Mouse (Mus musculus): ENCODE results near the gene Dusp14. TPM values are rescaled to one million over a fixed set of nuclear protein-coding genes. Genes with fewer than 3 reads are reported as not detected.

Dusp14 gene
- polyA plus RNA-seq, 1 experiment from 2014 or later = 22.9 TPM

DNA sequence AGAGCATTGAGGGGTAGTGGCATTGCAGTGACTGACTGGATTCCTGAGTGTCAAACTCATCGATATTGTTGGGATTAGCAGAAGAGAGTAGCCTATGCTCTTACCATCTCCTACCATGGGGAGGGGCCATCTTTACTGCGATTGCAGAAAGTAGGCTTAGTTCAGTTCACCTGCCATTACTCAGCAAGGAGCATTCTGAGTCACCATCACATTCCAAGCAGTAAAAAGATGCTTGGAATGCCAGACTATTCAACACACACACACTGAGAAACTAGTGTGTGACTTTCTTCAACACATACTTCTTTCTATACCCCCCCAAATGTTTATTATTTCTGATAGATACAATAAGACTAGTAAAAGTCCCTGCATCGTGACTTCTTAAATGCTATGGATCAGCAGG, 11.3 kb upstream of the Dusp14 start:
- no peak overlapping the region for H3K4me2 ChIP-seq
- peaks cover 43% of the 10 kb centered on the region for H3K36me3 ChIP-seq
- H3K9me3 ChIP-seq = no peaks in the 10 kb centered on the region
- no peak overlapping the region for H3K4me3 ChIP-seq
- H3K27me3 ChIP-seq = no peaks in the 10 kb centered on the region
- no peak overlapping the region for H3K27ac ChIP-seq
- H3K4me1 ChIP-seq = peaks cover 6% of the 10 kb centered on the region
- no peak overlapping the region for H3K9ac ChIP-seq
- 83% methylated on average over 3 of the region's 3 CpGs for WGBS
- ATAC-seq (ENCODE audit: insufficient number of reproducible peaks, low FRiP score, low TSS enrichment, low read depth) = no peak

DNA sequence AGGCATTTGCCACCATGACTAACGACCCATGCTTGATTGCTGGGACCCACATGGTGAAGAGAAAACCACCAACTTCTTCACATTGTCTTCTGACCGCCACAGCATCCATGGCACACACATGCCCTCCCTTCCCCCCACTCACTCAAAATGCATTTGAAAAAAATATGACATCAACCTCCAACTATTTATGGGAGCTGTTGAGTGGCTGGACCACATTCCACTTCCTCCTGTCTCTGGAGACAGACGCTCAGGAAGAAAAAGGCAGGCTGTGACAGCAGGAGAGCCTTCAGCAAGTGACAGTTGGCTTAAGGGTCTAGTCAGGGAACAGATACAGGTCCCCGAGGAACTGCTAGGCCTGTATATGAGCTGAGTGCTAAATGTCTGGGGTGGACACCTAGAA, 10.8 kb upstream of the Dusp14 start:
- no peak for ATAC-seq (ENCODE audit: insufficient number of reproducible peaks, low FRiP score, low TSS enrichment, low read depth)
- H3K4me2 ChIP-seq = no peak overlapping the region

DNA sequence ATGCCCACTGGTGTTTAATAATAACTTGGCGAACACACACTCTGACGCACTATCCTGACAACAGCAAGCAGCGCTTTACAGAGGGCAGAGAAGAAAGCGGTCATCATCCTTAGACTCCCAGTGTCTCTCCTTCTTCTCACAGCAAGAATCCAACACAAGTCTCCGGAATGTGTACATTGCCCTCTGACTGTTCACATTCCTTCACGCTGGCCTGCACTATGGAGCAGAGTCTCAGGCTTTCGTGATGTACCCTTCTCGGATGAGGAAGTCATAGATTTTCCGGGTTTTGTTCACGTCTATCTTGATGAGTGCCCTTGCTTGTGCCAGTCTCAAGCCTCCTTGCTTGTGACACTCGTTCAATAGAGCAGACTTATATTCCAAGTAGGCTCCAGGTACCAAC, 10.3 kb upstream of the Dusp14 start:
- 88% methylated on average over 11 of the region's 11 CpGs for WGBS
- no peak overlapping the region for H3K4me2 ChIP-seq
- no peak for ATAC-seq (ENCODE audit: insufficient number of reproducible peaks, low FRiP score, low TSS enrichment, low read depth)
- no peaks in the 10 kb centered on the region for H3K27me3 ChIP-seq
- no peak overlapping the region for H3K4me3 ChIP-seq
- no peak overlapping the region for H3K9ac ChIP-seq
- peaks cover 6% of the 10 kb centered on the region for H3K4me1 ChIP-seq
- no peaks in the 10 kb centered on the region for H3K9me3 ChIP-seq
- peaks cover 40% of the 10 kb centered on the region for H3K36me3 ChIP-seq
- H3K27ac ChIP-seq = peak overlapping the region; percentile 43; the same call in 1 of the 2 replicates

More for the DNA sequence above, 10.8 kb upstream of the Dusp14 start:
- no peak overlapping the region for H3K4me3 ChIP-seq
- H3K4me1 ChIP-seq = peaks cover 6% of the 10 kb centered on the region
- WGBS = 69% methylated on average over 4 of the region's 4 CpGs
- H3K9me3 ChIP-seq = no peaks in the 10 kb centered on the region
- peaks cover 42% of the 10 kb centered on the region for H3K36me3 ChIP-seq
- H3K27me3 ChIP-seq = no peaks in the 10 kb centered on the region
- no peak overlapping the region; the same call in 1 of the 2 replicates for H3K27ac ChIP-seq
- no peak overlapping the region for H3K9ac ChIP-seq

DNA sequence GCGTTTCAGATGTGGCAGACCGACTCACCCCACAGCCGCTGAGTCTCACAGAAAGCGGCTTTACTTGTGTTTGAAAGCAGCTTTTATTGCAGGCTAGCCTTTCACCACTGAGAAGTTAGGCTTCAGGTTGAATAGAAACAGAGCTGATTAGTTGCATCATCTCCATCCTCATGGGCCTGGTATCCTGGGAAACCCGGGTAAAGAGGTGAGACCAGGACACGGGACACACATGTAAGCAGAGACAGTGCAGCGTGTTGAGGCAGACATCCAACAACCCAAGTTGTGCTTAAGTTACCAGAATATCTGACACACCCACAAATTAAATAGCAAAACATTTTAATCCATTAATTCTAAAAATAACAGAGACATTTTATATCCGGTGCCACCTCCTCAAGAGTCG, 9.5 kb upstream of the Dusp14 start:
- ATAC-seq (ENCODE audit: insufficient number of reproducible peaks, low FRiP score, low TSS enrichment, low read depth) = no peak
- Histone ChIP-seq H3K9ac (no peak overlapping the region), H3K27ac (no peak overlapping the region), H3K4me2 (no peak overlapping the region), H3K27me3 (no peaks in the 10 kb centered on the region), H3K4me3 (no peak overlapping the region), H3K4me1 (peaks cover 14% of the 10 kb centered on the region), H3K9me3 (no peaks in the 10 kb centered on the region), H3K36me3 (peaks cover 40% of the 10 kb centered on the region)
- 78% methylated on average over 9 of the region's 9 CpGs for WGBS

DNA sequence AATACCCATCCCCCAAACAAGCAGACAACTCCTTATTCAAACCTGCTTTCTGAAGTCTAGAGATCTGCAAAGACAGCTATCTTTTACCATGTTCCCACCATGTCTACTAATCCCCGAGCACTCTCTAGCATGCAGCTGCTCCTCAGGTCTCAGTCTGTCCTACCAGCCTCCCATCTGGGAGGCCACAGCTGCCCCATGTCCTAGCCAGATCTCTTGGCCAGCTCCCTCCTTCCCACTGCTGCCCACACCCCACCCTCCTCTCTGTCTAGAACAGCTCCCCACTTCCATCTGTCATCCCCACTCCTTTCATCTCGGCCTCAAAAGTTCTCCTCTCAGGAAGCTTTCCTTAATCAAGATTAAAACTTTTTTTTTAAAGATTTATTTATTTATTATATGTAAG, 7.9 kb upstream of the Dusp14 start:
- Histone ChIP-seq H3K9ac (no peak overlapping the region), H3K4me3 (no peak overlapping the region), H3K4me2 (no peak overlapping the region), H3K27me3 (no peaks in the 10 kb centered on the region), H3K36me3 (peaks cover 28% of the 10 kb centered on the region), H3K4me1 (peaks cover 23% of the 10 kb centered on the region), H3K9me3 (no peaks in the 10 kb centered on the region), H3K27ac (no peak overlapping the region)
- ATAC-seq (ENCODE audit: insufficient number of reproducible peaks, low FRiP score, low TSS enrichment, low read depth) = no peak
- 77% methylated on average over 2 of the region's 2 CpGs for WGBS

DNA sequence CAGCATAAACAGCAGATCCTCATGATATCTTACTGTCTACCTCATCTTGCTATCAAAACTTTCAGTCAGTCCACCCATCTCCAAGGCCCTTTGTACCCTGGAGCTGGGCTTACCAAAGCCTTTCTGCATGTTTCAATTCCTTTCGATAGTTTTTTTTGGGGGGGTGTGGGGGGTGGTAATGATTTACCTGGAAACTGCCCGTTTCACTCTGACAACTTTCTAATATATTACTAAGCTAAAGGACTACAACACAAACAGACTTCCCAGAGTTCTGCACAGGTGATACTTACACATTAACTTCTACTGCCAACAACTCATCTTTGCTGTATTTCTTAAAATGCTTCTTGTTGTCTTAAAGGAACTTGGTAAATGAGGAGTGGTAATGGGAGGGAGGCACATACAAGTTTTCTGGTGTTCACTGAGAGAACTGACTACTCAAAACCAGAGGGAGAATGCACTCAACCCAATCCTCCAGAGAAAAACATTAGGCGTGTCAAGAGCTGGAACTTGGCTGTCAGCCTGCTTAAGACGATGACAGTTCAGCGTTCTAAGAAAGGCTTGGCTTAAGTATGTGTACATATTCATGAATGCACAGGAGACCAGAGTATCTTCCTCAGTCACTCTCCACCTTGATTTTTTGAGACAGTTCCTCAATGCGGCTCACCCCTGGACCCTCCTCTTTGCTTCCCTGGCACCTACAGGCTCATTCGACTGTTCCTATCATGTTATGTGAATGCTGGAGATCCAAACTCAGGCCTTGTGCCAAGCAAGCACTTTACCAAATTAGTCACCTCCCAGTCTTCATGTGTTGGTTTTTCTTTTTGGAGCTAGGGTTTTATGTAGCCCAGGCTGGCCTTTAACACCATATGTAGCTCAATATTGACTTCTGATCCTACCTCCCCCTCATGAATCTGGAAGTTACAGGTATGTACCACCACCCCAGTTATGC, 5.0 kb upstream of the Dusp14 start:
- H3K36me3 ChIP-seq = peaks cover 9% of the 10 kb centered on the region; the same call in 1 of the 2 replicates
- no peak for ATAC-seq (ENCODE audit: insufficient number of reproducible peaks, low FRiP score, low TSS enrichment, low read depth)
- no peak overlapping the region for H3K4me3 ChIP-seq
- no peak overlapping the region for H3K4me2 ChIP-seq
- 60% methylated on average over 7 of the region's 7 CpGs for WGBS
- H3K4me1 ChIP-seq = peaks cover 18% of the 10 kb centered on the region
- no peak overlapping the region for H3K27ac ChIP-seq
- no peaks in the 10 kb centered on the region for H3K9me3 ChIP-seq
- no peak overlapping the region for H3K9ac ChIP-seq
- peaks cover 2% of the 10 kb centered on the region for H3K27me3 ChIP-seq

DNA sequence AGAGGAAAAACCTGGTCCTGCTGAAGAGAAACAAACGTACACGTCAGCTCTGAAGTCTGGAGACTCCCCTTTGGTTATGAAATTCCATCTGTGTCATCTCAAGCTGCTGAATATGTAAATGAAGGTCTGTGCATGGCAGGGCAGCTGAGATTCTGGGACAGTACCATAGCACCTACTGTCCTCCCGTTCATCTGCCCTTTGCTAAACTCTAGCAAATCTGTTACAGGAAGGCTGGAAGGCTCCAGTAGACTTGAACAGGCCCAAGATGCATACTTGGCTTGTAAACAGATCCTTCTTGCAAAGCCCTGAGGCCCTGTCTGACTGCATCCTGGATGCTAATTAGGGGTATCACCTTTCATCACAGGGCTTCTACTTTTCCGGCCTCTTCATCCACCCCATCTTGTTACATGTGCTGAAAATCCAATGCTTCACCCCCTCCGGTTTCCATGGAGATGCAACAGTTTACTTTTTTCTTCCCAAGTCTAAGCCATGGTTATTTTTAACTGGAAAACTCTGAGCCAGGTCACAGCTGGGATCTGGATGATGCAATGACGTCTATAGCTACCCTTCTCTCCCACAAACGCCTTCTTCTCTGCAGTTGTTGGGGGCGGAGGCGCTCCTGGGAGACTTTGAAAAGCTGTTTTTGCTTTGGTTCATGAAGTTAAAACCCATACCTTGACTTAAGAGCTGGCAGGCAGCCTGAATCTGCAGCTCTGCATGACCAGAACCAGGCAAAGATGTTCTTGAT, 4.0 kb upstream of the Dusp14 start:
- peak overlapping the region; percentile 14; the same call in 1 of the 2 replicates for H3K27ac ChIP-seq
- ATAC-seq (ENCODE audit: insufficient number of reproducible peaks, low FRiP score, low TSS enrichment, low read depth) = peak; percentile 54; the same call in 1 of the 2 replicates
- 21% methylated on average over 9 of the region's 9 CpGs for WGBS

DNA sequence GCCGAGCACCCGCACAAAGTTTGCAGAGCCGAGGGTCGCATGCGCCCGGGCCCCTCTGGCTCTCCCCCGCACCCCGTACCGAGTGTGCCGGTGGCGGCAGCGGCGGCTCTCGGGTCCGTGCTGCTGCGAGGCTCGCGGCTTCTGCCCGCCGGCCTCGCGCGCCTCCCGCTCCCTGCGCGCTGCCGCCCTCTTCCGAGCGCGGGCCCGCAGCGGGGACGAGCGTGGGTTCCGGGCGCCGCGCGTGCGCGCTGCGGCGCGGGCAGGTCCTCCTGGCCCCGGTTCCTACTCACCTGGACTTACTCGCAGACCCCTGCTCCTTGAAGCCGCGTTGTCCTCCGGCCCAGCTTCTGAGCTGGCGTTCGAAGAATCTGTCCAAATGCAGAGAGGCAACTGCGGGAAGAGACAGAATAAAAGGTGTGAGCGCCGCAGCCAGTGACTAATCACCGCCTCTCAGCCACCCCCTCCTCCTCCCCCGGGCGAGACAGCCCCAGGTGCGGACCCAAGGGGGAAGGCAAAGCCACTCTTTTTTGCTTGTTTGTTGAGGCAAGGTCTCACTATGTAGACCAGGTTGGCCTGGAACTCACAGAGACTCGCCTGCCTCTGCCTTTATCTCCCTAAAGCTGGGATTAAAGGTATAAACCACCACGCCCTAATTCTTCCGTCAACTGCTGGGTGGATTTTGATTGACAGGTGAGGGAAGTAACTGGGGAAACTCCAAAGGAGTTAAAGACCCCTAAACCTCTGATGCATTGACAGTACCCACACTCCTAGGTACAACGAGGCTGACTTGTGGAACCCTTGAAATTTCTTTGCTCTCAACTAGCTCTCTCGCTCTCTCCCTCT, 649 bp downstream of the Dusp14 start:
- peak overlapping the region; percentile 69 for H3K9ac ChIP-seq
- H3K27ac ChIP-seq = peak overlapping the region; percentile 67
- H3K36me3 ChIP-seq = no peaks in the 10 kb centered on the region
- ATAC-seq (ENCODE audit: insufficient number of reproducible peaks, low FRiP score, low TSS enrichment, low read depth) = 0 out of 2 replicates have a peak, but pooled peaks have one; percentile 11
- H3K27me3 ChIP-seq = peaks cover 10% of the 10 kb centered on the region
- no peaks in the 10 kb centered on the region for H3K9me3 ChIP-seq
- H3K4me1 ChIP-seq = peaks cover 37% of the 10 kb centered on the region
- peak overlapping the region; percentile 67 for H3K4me3 ChIP-seq
- WGBS = 2% methylated on average over 61 of the region's 63 CpGs
- peak overlapping the region; percentile 80 for H3K4me2 ChIP-seq

More for the DNA sequence above, 4.0 kb upstream of the Dusp14 start:
- Histone ChIP-seq H3K27me3 (peaks cover 7% of the 10 kb centered on the region), H3K4me1 (peaks cover 26% of the 10 kb centered on the region), H3K9ac (no peak overlapping the region), H3K4me2 (no peak overlapping the region), H3K9me3 (no peaks in the 10 kb centered on the region), H3K4me3 (no peak overlapping the region), H3K36me3 (no peaks in the 10 kb centered on the region)

DNA sequence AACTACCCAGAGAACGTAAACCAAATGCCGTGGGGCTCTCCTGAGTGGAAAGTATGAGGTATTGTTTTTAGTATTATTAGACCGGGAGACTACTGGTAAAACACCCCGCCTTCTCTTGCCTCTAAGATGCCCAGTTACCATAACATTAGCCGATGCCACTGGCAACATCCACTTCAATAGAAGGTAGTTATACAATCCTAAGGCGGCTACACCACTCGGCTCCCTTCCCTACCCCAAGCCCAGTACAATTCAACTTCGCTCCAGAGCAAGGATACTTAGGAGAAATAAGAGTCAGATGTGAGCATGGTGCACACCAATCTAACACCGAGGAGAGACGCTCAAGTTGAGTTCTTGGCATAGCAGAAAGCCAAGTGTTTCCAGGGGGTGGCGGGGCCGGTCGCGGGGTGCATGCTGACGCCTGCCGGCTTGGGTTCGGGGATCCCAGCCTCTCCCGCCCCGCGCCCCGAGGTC, 1.3 kb downstream of the Dusp14 start:
- peaks cover 10% of the 10 kb centered on the region for H3K27me3 ChIP-seq
- no peaks in the 10 kb centered on the region for H3K9me3 ChIP-seq
- WGBS = 1% methylated on average over 21 of the region's 21 CpGs
- H3K4me1 ChIP-seq = peaks cover 31% of the 10 kb centered on the region
- H3K27ac ChIP-seq = peak overlapping the region; percentile 67
- H3K4me3 ChIP-seq = peak overlapping the region; percentile 67
- H3K36me3 ChIP-seq = no peaks in the 10 kb centered on the region
- H3K4me2 ChIP-seq = peak overlapping the region; percentile 80
- peak; percentile 54; the same call in 1 of the 2 replicates for ATAC-seq (ENCODE audit: insufficient number of reproducible peaks, low FRiP score, low TSS enrichment, low read depth)
- H3K9ac ChIP-seq = peak overlapping the region; percentile 69

DNA sequence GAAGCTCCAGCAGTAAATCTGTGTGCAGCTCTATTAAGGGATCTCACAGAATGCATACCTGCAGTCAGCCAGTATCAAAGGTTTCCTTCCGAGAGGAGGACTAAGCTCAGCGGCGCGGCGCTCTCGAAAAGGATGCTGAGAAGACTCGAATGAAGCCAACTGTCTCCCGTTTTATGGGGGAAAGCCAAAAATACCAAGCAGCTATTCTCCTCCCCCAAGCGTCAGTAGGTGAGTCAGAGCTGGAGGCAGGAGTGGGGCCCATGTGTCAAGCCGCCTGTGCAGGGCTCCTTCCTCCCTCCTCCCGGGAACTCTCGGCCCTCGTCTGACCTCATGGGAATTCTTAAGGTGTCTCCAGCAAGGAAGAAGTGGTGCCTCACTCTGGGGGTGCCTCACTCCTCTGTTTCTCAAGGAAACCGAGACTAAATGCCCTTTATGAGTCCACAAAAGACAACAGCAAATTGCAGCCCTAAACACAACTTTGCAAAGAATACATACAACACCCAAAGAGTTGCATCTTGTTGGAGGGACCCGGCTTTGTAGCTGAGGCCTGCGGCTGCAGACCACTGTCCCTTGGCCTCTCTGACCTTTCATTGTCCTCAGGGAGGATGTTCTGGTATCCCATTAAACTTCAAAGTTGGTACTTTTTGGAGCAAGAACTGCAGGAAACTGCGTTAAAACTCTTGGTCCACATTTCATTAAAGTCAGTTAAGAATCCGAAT, 2.0 kb downstream of the Dusp14 start:
- ATAC-seq (ENCODE audit: insufficient number of reproducible peaks, low FRiP score, low TSS enrichment, low read depth) = no peak
- H3K4me1 ChIP-seq = peaks cover 30% of the 10 kb centered on the region
- H3K9me3 ChIP-seq = no peaks in the 10 kb centered on the region
- peak overlapping the region; percentile 67 for H3K4me3 ChIP-seq
- H3K27ac ChIP-seq = peak overlapping the region; percentile 44; the same call in 1 of the 2 replicates
- no peaks in the 10 kb centered on the region for H3K36me3 ChIP-seq
- peaks cover 10% of the 10 kb centered on the region for H3K27me3 ChIP-seq
- 5% methylated on average over 18 of the region's 18 CpGs for WGBS
- no peak overlapping the region for H3K9ac ChIP-seq
- H3K4me2 ChIP-seq = peak overlapping the region; percentile 80

Measured in limb, embryonic 15.5 days (tissue).